Mouse (Mus musculus) neural tube, embryonic 15.5 days (tissue): ENCODE measurements around the gene Htr1b. TPM values are rescaled to one million over a fixed set of nuclear protein-coding genes. Genes with fewer than 3 reads are reported as not detected.

ENCODE experiments used
- ATAC-seq: fragments of 200-750 bp; cut with Nextera tagmentation; 2 replicates; pipeline ENCODE4 v1.8.0; 2017; ENCODE audit warnings: mild to moderate bottlenecking, moderate TSS enrichment, moderate library complexity; ENCODE audit not compliant: low FRiP score
- H3K27ac ChIP-seq: fragments of 300-500 bp; sonication (generic); replicated peaks from 2 replicates; pipeline ENCODE4 v1.5.1; 2015; ENCODE audit warnings: mild to moderate bottlenecking, inconsistent platforms
- H3K27me3 ChIP-seq: fragments of 300-500 bp; sonication (generic); replicated peaks from 2 replicates; pipeline ENCODE4 v1.6.1; 2015; ENCODE audit warnings: inconsistent platforms
- H3K36me3 ChIP-seq: fragments of 300-500 bp; sonication (generic); 2 replicates; pipeline ENCODE4 v1.6.1; 2015; ENCODE audit warnings: inconsistent platforms
- H3K4me1 ChIP-seq: fragments of 300-500 bp; sonication (generic); 2 replicates; pipeline ENCODE4 v1.6.1; 2015; ENCODE audit warnings: inconsistent platforms
- H3K4me2 ChIP-seq: fragments of 300-500 bp; sonication (generic); 2 replicates; pipeline ENCODE4 v1.6.1; 2015; ENCODE audit warnings: inconsistent platforms, mild to moderate bottlenecking, moderate library complexity
- H3K4me3 ChIP-seq: fragments of 300-500 bp; sonication (generic); replicated peaks from 2 replicates; pipeline ENCODE4 v1.5.1; 2015; ENCODE audit warnings: mild to moderate bottlenecking, inconsistent platforms
- H3K9ac ChIP-seq: fragments of 300-500 bp; sonication (generic); replicated peaks from 2 replicates; pipeline ENCODE4 v1.6.1; 2015; ENCODE audit warnings: mild to moderate bottlenecking, inconsistent platforms
- H3K9me3 ChIP-seq: fragments of 300-500 bp; sonication (generic); replicated peaks from 2 replicates; pipeline ENCODE4 v1.6.1; 2016; ENCODE audit warnings: inconsistent platforms
- WGBS: fragments of 180-500 bp; shearing (Covaris S2); methylation state at CpG from one replicate; pipeline ENCODE4 v1.1.7; 2015; ENCODE audit warnings: mixed read lengths; 5-methylcytosine and 5-hydroxymethylcytosine counted together
- polyA plus RNA-seq: library from polyadenylated mRNA; unstranded; fragments of >200 nt; fragmentation: Nextera tagmentation; extraction: Ambion mirVana; gene quantifications from 2 replicates; pipeline ENCODE4 v1.2.1, GENCODE M21; 2015

The Htr1b gene
- polyA plus RNA-seq, 1 experiment from 2014 or later: 5.6 TPM

DNA sequence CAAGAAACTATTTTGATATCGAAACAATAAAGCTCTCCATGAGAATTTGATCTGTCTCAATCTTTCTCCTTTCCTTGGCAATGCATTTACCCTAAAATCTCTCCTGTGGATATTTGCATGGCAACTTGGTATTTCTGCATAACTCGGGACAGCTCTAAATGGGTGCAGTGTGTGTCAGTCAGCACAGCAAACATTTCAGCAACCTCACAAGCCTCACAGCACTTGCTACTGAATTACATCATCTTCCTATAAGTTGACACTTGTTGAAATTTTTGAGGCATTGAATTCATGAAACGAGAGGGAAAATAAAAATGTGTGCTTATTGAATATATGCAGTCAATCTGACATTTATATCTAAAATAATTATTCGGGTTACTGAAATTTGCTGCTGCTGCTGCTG lies 22.6 kb downstream of the Htr1b start:
- H3K27ac ChIP-seq: no peak overlapping the region
- H3K4me3 ChIP-seq: no peak overlapping the region
- H3K4me2 ChIP-seq: no peak overlapping the region
- no peaks in the 10 kb centered on the region for H3K4me1 ChIP-seq
- 0 out of 2 replicates have a peak, but pooled peaks cover 6% of the 10 kb centered on the region for H3K9me3 ChIP-seq
- 85% methylated on average over 4 of the region's 4 CpGs for WGBS
- no peak overlapping the region for H3K9ac ChIP-seq
- H3K27me3 ChIP-seq: no peaks in the 10 kb centered on the region
- ATAC-seq: no peak
- H3K36me3 ChIP-seq: no peaks in the 10 kb centered on the region

Other genes with a start within 250 kb of the Htr1b start
- gene Mei4, start 229.8 kb upstream of the Htr1b start, polyA plus RNA-seq: 1.4 and 2.0 TPM in 2 replicates